Mouse (Mus musculus) cerebellum, adult 8-10 months (tissue): ENCODE measurements around the gene Pim1.
"Not testable (repeated sequence)": the region's sequence is repeated elsewhere in the genome, so short reads cannot be mapped to it uniquely, and the experiment has no call there.

Experiments used
- DNase-seq: peaks from one replicate; pipeline ENCODE4 v3.0.0; 2022

Pim1 gene

GRCm38 (mm10) chr17:29496211-29497070 is 5.9 kb downstream of the Pim1 start:
- DNase-seq, result no peak

DNA sequence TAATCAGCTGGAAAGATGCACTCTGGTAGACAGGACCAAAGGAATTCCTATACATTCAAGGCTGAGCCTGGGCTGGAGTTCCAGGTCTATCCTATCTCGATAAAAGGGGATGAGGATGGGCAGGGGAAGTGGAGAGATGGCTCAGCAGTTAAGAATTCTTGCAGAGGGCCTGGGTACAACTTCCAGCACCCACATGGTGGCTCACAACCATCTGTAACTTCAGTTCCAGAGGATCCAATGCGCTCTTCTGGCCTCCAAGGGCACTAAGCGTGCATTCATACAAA is 6.5 kb downstream of the Pim1 start:
- no peak for DNase-seq

GRCm38 (mm10) chr17:29497481-29497880 is 6.9 kb downstream of the Pim1 start:
- not testable (repeated sequence) for DNase-seq

GRCm38 (mm10) chr17:29498028-29498427 is 7.5 kb downstream of the Pim1 start:
- DNase-seq, result no peak

DNA sequence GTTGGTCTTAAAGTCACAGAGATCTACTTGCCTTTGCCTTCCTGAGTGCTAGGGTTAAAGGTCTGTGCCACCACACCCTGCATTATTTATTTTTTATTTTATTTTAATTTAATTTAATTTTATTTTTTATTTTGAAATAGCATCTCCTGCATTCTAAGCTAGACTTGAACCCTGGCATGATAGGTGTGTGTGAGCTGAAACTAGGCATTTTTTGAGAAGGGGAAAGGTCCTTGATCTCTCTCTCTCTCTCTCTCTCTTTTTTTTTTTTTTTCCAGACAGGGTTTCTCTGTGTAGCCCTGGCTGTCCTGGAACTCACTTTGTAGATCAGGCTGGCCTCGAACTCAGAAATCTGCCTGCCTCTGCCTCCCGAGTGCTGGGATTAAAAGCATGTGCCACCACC is 8.4 kb downstream of the Pim1 start:
- DNase-seq, result not testable (repeated sequence)

- no peak for DNase-seq
These were observed 9.0 kb downstream of the Pim1 start for GRCm38 (mm10) chr17:29499511-29499910.

DNA sequence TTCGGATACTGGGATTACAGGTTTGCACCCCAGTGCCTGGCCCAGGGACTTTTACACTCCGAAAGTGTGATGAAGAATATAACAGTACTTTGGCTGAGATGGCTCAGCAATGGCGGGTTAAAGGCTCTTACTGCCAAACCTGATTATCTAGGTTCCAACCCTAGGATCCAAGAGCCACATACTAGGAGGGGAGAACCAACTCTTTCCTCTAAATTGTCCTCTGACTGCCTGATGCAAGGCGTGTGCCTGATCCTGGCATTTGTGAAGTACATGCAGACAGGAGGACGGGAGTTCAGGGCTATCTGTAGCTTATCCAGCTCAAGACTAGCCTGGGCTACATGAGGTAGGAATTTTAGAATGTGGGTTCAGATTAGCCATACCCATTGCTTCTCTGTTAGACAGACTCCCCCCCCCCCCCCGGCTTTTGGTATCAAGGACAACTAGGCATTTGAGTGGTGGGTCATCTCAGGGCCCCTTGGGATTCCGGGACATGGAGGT is 9.7 kb downstream of the Pim1 start:
- DNase-seq, result no peak

DNA sequence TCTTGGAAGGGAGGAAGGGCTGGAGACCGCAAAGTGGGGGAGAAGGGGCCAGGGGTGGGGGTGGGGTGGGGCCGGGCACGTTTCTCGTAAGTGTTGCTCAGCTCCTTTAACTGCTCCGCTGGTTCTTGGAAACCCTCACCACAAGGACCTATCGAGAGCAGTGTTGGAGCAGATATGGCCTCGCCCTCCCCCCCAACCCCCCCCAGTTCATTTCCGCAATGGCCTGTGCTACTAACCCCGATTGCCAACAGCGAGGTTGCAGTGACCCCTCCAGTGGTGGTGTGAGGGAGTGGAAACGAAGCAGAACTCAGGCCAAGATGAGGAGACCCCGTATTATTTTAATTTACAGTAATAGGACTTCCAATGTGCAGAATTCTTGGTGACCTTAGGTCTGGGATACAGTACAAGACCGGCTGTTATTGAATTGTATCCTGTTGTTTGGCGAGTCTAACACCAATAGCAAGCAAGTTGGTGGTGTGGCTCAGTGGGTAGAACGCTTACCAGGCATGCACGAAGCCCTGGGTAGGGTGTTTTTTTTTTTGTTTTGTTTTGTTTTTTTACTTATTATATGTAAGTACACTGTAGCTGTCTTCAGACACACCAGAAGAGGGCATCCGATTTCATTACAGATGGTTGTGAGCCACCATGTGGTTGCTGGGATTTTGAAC is 10.4 kb downstream of the Pim1 start:
- DNase-seq, result no peak

GRCm38 (mm10) chr17:29502005-29502668 is 11.6 kb downstream of the Pim1 start:
- no peak for DNase-seq

GRCm38 (mm10) chr17:29502669-29503665 is 12.4 kb downstream of the Pim1 start:
- no peak for DNase-seq

- no peak for DNase-seq
These were observed 13.1 kb downstream of the Pim1 start for GRCm38 (mm10) chr17:29503700-29504099.

GRCm38 (mm10) chr17:29508927-29509608 is 18.5 kb downstream of the Pim1 start:
- DNase-seq, result no peak

GRCm38 (mm10) chr17:29510691-29511090 is 20.1 kb downstream of the Pim1 start:
- DNase-seq, result no peak

- DNase-seq, result no peak
These were observed 22.6 kb downstream of the Pim1 start for GRCm38 (mm10) chr17:29513044-29513730.

DNA sequence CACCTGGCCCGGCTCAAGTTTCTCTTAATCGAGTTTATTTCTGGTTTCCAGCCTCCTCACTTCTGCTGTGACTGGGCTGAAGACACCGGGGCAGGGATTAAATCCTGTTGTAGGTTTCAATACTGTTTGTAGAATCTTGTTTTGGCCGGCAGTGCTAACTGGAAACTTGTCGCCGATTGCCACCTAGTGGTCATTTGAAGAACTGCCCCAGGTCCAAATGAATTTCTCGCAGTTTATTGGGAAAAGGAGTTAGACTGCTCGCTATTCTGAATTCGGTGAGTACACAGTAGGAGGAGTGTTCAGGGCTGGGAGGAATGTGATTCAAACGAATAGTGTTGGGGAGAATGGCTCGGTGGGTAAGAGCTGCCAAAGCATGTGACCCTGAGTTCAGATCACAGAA is 23.9 kb downstream of the Pim1 start:
- peak; percentile 85 for DNase-seq

- DNase-seq, result not testable (repeated sequence)
These were observed 28.1 kb downstream of the Pim1 start for GRCm38 (mm10) chr17:29518665-29519064.

DNA sequence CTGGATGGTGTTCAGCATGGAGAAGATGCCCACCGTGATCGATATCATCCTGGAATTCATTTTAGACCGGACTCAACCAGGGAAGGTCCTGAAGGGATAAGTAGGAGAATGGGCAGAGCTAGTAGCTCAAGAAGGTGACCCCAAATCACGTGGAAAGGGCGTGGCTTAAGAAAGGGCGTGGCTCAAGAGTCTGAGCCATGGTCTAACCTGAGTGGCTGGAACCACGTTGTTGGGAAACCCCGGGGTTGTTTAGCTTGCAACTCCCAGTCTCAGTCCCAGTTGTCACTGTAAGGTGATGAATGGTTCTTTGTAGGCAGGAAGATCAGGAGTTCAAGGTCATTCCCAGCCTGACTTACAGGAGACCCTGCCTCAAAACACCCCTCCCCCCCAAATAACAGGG is 29.2 kb downstream of the Pim1 start:
- no peak for DNase-seq

GRCm38 (mm10) chr17:29525613-29526012 is 35.1 kb downstream of the Pim1 start:
- no peak for DNase-seq

- DNase-seq, result no peak
These were observed 38.1 kb downstream of the Pim1 start for GRCm38 (mm10) chr17:29528568-29529187.

DNA sequence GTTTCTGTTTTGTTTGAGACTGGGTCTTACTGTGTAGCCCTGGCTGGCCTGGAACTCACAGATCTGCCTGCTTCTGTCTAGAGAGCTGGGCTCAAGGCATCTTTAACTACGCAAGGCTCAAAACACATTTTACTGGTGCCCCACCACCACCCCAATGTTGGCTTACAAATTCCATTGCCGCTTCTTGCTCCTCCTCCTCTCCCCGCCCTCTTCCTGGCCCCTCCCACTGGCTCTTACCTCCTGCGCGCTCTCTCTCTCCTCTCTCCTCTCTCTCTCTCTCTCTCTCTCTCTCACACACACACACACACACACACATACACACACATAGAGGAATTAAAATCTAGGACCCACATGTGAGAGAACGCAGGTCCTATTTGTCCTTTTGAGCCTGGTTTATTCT is 40.0 kb downstream of the Pim1 start:
- no peak for DNase-seq

DNA sequence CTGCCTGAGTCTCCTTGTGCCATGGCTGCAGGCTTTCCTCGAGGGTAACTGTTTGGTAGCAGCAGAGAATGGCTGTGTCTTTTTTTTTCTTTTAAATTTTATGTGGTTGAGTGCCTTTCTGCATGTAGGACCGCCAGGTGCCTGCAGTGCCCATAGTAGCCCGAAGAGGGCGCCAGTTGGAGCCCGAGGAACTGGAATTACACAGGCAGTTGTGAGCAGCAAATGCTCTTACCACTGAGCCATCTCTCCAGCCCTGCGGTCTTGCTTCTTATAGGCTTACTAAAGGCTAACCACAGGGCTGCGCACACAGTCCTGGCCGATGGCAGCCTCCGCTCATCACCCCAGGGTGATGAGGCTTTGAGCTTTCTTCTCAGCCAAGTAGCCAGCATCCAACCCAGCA is 40.7 kb downstream of the Pim1 start:
- DNase-seq, result no peak
